Mouse (Mus musculus) lung, embryonic 16.5 days (tissue): ENCODE data around the gene Nup214. TPM values are rescaled to one million over a fixed set of nuclear protein-coding genes. Genes with fewer than 3 reads are reported as not detected.

Source experiments
- ATAC-seq: fragments of 200-750 bp; cut with Nextera tagmentation; 2 replicates; pipeline ENCODE4 v1.8.0; 2017; ENCODE audit warnings: low read depth, mild to moderate bottlenecking, moderate library complexity
- H3K27ac ChIP-seq: fragments of 300-500 bp; sonication (generic); 2 replicates; pipeline ENCODE4 v1.5.1; 2014; ENCODE audit warnings: mild to moderate bottlenecking, control low read depth, low read length
- H3K27me3 ChIP-seq: fragments of 300-500 bp; sonication (generic); 2 replicates; pipeline ENCODE4 v1.6.1; 2014; ENCODE audit warnings: low read depth, low read length, mixed read lengths; ENCODE audit not compliant: control insufficient read depth, insufficient read depth
- H3K36me3 ChIP-seq: fragments of 300-500 bp; sonication (generic); 2 replicates; pipeline ENCODE4 v1.6.1; 2014; ENCODE audit warnings: low read length; ENCODE audit not compliant: control insufficient read depth, insufficient read depth
- H3K4me1 ChIP-seq: fragments of 300-500 bp; sonication (generic); replicated peaks from 2 replicates; pipeline ENCODE4 v1.6.1; 2014; ENCODE audit warnings: low read length, mixed read lengths; ENCODE audit not compliant: control insufficient read depth, insufficient read depth
- H3K4me2 ChIP-seq: fragments of 300-500 bp; sonication (generic); 2 replicates; pipeline ENCODE4 v1.6.1; 2014; ENCODE audit warnings: low read depth, low read length, control low read depth
- H3K4me3 ChIP-seq: fragments of 300-500 bp; sonication (generic); 2 replicates; pipeline ENCODE4 v1.5.1; 2014; ENCODE audit warnings: mild to moderate bottlenecking, low read length, control low read depth
- H3K9ac ChIP-seq: fragments of 300-500 bp; sonication (generic); 2 replicates; pipeline ENCODE4 v1.6.1; 2014; ENCODE audit warnings: low read length, control low read depth
- H3K9me3 ChIP-seq: fragments of 300-500 bp; sonication (generic); 2 replicates; pipeline ENCODE4 v1.6.1; 2016; ENCODE audit warnings: low read length; ENCODE audit not compliant: control insufficient read depth
- WGBS: fragments of 180-500 bp; shearing (Covaris S2); extraction: QIAGEN DNeasy Blood & Tissue Kit; methylation state at CpG from one replicate; pipeline ENCODE4 v1.1.7; 2014; 5-methylcytosine and 5-hydroxymethylcytosine counted together
- polyA plus RNA-seq: library from polyadenylated mRNA; unstranded; fragments of >200 nt; fragmentation: Nextera tagmentation; extraction: Ambion mirVana; gene quantifications from 2 replicates; pipeline ENCODE4 v1.2.1, GENCODE M21; 2015

Gene Nup214
- polyA plus RNA-seq, 1 experiment from 2014 or later = 86.6 TPM

GRCm38 (mm10) chr2:32057794-32058193 is 83.6 kb downstream of the Nup214 start:
- ATAC-seq = no peak
- H3K9ac ChIP-seq = no peak overlapping the region
- H3K36me3 ChIP-seq = 0 out of 2 replicates have a peak, but pooled peaks cover 2% of the 10 kb centered on the region
- no peak overlapping the region for H3K4me3 ChIP-seq
- 68% methylated on average over 4 of the region's 4 CpGs for WGBS
- H3K27me3 ChIP-seq = no peaks in the 10 kb centered on the region
- H3K4me1 ChIP-seq = no peaks in the 10 kb centered on the region
- no peaks in the 10 kb centered on the region for H3K9me3 ChIP-seq
- no peak overlapping the region for H3K4me2 ChIP-seq
- H3K27ac ChIP-seq = no peak overlapping the region

- Histone ChIP-seq H3K9me3 (no peaks in the 10 kb centered on the region), H3K4me3 (no peak overlapping the region), H3K27ac (no peak overlapping the region), H3K27me3 (no peaks in the 10 kb centered on the region), H3K36me3 (0 out of 2 replicates have a peak, but pooled peaks cover 2% of the 10 kb centered on the region), H3K4me1 (no peaks in the 10 kb centered on the region), H3K4me2 (no peak overlapping the region), H3K9ac (no peak overlapping the region)
- no peak for ATAC-seq
- WGBS = 77% methylated on average over 9 of the region's 9 CpGs
Observed at GRCm38 (mm10) chr2:32058241-32058640, 84.0 kb downstream of the Nup214 start.

GRCm38 (mm10) chr2:32058716-32059115 is 84.5 kb downstream of the Nup214 start:
- no peak overlapping the region for H3K27ac ChIP-seq
- 39% methylated on average over 5 of the region's 5 CpGs for WGBS
- H3K4me2 ChIP-seq = no peak overlapping the region
- H3K9ac ChIP-seq = no peak overlapping the region
- H3K4me3 ChIP-seq = no peak overlapping the region
- H3K27me3 ChIP-seq = no peaks in the 10 kb centered on the region
- H3K36me3 ChIP-seq = no peaks in the 10 kb centered on the region
- no peaks in the 10 kb centered on the region for H3K9me3 ChIP-seq
- H3K4me1 ChIP-seq = no peaks in the 10 kb centered on the region
- no peak for ATAC-seq

- WGBS = 63% methylated on average over 6 of the region's 6 CpGs
- no peaks in the 10 kb centered on the region for H3K9me3 ChIP-seq
- no peaks in the 10 kb centered on the region for H3K36me3 ChIP-seq
- ATAC-seq = no peak
- H3K27me3 ChIP-seq = no peaks in the 10 kb centered on the region
- no peak overlapping the region for H3K4me3 ChIP-seq
- no peak overlapping the region for H3K27ac ChIP-seq
- H3K4me1 ChIP-seq = no peaks in the 10 kb centered on the region
- H3K4me2 ChIP-seq = no peak overlapping the region
- no peak overlapping the region for H3K9ac ChIP-seq
Observed at GRCm38 (mm10) chr2:32059613-32060012, 85.4 kb downstream of the Nup214 start.

GRCm38 (mm10) chr2:32060228-32060805 is 86.1 kb downstream of the Nup214 start:
- H3K9me3 ChIP-seq = no peaks in the 10 kb centered on the region
- ATAC-seq = no peak
- no peak overlapping the region for H3K4me3 ChIP-seq
- no peaks in the 10 kb centered on the region for H3K36me3 ChIP-seq
- no peak overlapping the region for H3K9ac ChIP-seq
- H3K27ac ChIP-seq = no peak overlapping the region
- no peaks in the 10 kb centered on the region for H3K27me3 ChIP-seq
- H3K4me2 ChIP-seq = no peak overlapping the region
- H3K4me1 ChIP-seq = no peaks in the 10 kb centered on the region
- 57% methylated on average over 6 of the region's 6 CpGs for WGBS

GRCm38 (mm10) chr2:32061189-32061588 is 87.0 kb downstream of the Nup214 start:
- no peak overlapping the region for H3K4me2 ChIP-seq
- H3K9ac ChIP-seq = no peak overlapping the region
- ATAC-seq = no peak
- H3K36me3 ChIP-seq = no peaks in the 10 kb centered on the region
- no peak overlapping the region for H3K4me3 ChIP-seq
- H3K9me3 ChIP-seq = no peaks in the 10 kb centered on the region
- no peaks in the 10 kb centered on the region for H3K27me3 ChIP-seq
- 53% methylated on average over 2 of the region's 2 CpGs for WGBS
- H3K4me1 ChIP-seq = no peaks in the 10 kb centered on the region
- H3K27ac ChIP-seq = no peak overlapping the region

- Histone ChIP-seq H3K4me3 (no peak overlapping the region), H3K4me2 (no peak overlapping the region)
- WGBS = 45% methylated on average over 12 of the region's 12 CpGs
Observed at GRCm38 (mm10) chr2:32061722-32062505, 87.7 kb downstream of the Nup214 start.

GRCm38 (mm10) chr2:32062626-32063410 is 88.6 kb downstream of the Nup214 start:
- H3K4me3 ChIP-seq = no peak overlapping the region
- no peaks in the 10 kb centered on the region for H3K9me3 ChIP-seq
- no peaks in the 10 kb centered on the region for H3K36me3 ChIP-seq
- no peak overlapping the region for H3K9ac ChIP-seq
- peak overlapping the region; percentile 5; the same call in 1 of the 2 replicates for H3K27ac ChIP-seq
- H3K27me3 ChIP-seq = no peaks in the 10 kb centered on the region
- H3K4me2 ChIP-seq = no peak overlapping the region
- WGBS = 78% methylated on average over 15 of the region's 15 CpGs
- H3K4me1 ChIP-seq = no peaks in the 10 kb centered on the region
- ATAC-seq = no peak

More at GRCm38 (mm10) chr2:32061722-32062505, 87.7 kb downstream of the Nup214 start:
- no peak overlapping the region for H3K9ac ChIP-seq
- 0 out of 2 replicates have a peak overlapping the region, but pooled peaks have one; percentile 5 for H3K27ac ChIP-seq
- no peak for ATAC-seq
- H3K4me1 ChIP-seq = no peaks in the 10 kb centered on the region
- no peaks in the 10 kb centered on the region for H3K9me3 ChIP-seq
- H3K27me3 ChIP-seq = no peaks in the 10 kb centered on the region
- H3K36me3 ChIP-seq = no peaks in the 10 kb centered on the region
